Mouse (Mus musculus) kidney, postnatal 10 days (tissue): ENCODE measurements at regions not wholly inside any gene's neighbourhood (a gene's known extent, or its start where the extent isn't known, plus 50 kb on each side); places are given as distances from the start of the nearest gene placed in this dataset.
A peak's percentile ranks its signal among the peaks of the same experiment; 100 is the strongest.

Source experiments
- DNase-seq: peaks from one replicate; pipeline ENCODE4 v3.0.0; 2021; ENCODE audit warnings: mixed read lengths

DNA sequence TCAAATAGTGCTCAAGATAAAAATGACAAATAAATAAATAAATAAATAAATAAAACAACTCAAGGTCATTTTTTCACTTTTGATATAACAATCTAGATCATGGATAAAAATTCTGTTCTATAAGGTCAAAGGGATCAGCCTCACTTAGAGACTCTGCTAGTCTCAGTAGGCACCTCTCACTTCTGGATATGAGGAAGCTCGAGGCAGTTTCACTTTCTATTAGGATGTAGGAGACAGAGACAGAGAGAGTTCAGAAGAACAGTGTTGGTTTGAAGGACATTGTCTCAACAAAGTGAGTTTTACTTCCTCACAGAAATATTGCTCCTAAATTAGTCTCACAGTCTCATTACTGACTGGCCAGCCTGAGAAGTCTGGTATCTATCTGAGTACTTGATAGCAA is 458.9 kb downstream of the Trib2 start:
- no peak for DNase-seq

DNA sequence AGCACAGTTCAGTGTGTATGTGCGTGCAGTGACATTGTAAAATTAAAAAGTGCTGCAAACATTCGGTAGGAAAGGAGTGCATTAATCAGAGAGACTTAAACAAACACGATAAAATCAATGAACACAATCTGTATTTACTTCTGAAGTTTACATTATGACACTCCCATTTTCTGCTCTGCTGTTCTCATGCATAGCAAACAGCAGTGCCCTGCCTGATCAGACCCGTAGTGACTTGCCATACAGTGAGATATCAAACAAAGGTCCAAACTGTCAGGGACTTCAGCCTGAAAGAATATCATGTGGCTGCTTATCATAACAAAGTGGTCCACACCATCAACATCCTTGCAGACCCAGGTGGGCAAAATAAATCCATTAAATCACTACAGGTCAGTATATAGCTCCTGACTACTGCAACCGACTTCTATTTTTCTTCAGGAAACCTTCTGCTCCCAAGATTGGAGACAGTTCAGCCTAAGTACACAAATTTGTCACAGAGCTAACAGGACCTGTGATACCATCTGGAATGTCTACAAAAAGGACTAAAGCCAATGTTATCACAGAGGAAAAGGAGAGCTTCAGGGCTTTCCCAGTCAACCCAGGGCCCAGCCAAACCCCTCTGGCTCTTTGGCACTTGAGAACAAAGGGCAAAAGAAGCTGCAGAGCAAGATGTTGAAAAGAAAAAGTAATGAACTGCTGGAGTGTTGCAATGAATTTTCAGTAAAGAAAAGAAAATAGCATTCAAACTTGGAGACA is 495.8 kb downstream of the Trib2 start:
- DNase-seq, result no peak

DNA sequence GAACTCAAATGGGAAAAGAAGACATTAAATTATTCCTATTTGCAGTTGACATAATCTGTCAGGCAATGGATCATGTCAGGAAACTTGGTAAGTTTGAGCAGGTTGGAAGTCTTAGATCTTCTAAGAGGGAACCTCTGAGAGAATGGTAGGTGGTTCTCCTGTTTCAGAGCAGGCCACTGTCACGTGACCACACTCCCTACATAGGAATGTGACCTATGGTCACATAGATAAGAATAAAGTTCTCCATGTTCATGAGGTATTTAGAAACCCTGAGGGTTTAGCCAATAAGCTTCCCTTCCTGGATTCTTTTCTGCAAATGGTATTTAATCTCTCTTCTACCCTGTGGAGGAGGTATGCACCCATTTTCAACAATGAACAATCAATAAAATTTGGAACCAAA is 497.1 kb downstream of the Trib2 start:
- no peak for DNase-seq

DNA sequence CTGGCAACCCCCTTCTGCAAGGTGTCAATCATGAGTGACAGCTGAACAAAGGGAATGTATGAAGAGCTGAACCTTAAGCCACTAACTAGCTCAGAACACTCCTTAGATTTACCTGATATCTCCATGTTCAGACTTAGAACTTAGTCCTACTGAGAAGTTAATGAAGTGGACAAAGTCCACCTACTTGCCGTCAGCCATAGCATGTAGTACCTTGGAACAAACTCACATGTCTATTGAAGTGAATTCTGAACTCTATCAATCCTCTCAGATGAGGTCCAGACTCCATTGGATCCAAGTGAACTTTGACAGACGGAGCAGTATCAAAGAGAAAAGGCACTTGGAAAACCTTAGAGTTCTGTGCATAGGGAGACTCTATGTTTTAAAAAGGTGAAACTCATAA is 521.8 kb downstream of the Trib2 start:
- no peak for DNase-seq

DNA sequence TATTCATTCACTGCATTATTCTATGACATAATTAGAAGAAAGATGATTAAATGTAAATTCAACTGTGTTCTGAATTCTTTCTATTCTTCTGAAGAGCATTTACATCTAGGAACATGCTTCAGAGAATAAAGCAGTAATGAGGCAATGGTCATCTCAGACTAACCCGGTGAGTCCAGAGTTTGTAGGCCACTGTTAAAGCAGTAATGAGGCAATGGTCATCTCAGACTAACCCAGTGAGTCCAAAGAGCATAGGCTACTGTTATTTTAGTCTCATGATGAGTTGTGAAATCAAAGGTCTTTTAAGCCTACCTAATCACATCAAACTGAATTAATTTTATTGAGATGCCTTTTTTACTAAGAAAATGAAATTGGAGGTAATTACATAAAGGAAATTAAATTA is 554.6 kb downstream of the Trib2 start:
- DNase-seq, result no peak

DNA sequence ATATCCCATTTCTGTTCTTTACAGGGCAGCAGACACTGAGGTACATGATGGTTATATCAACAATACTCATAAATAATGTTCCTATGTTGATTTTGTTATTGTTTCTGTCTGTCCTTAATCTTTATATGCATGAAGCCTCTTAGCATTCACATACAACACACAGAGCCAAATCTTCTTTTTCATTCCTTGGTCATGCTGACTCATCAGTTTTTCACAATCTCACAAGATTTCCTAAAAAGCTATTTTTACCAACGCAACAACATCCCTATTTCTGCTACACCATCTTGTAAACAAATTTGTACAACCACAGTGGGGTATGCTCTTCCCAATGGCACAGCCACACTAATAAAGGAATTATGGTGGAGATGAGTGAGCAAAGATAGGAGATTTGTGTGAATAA is 555.1 kb downstream of the Trib2 start:
- no peak for DNase-seq

- DNase-seq, result no peak
Measured at GRCm38 (mm10) chr12:15260907-15261415, 555.8 kb downstream of the Trib2 start.

- no peak for DNase-seq
Measured at GRCm38 (mm10) chr12:15244966-15245365, 571.8 kb downstream of the Trib2 start.

DNA sequence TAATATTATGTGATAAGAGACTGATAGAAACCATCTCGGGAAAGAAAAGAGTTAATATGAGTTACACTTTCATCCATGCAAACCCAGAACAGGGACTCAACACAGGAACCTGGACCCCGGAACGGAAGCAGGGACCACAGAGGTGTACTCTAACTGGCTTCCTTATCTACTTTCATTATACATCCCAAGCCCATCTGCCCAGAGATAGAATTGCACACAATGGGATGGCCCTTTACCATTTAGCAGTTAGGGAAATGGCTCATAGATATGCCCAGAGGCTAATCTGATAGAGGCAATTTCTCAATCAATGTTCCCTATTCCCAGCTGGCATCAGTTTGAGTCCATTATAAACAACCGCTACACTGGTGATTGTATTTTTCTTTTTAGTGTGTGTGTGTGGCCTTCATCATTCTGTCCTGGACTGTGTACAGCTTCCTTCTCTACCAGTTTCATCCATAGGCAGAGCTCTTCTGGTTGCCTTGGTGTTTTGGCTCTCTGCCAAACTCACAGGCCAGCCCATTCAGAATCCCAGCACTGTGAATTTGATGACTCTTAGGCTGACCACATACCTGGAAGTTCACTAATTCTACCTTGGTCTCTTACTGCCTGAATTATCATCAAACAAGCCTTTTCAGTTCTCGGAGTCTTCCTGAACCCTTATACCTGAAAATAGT is 594.1 kb downstream of the Trib2 start:
- DNase-seq, result no peak

- no peak for DNase-seq
Measured at GRCm38 (mm10) chr12:15218504-15218903, 598.2 kb downstream of the Trib2 start.

DNA sequence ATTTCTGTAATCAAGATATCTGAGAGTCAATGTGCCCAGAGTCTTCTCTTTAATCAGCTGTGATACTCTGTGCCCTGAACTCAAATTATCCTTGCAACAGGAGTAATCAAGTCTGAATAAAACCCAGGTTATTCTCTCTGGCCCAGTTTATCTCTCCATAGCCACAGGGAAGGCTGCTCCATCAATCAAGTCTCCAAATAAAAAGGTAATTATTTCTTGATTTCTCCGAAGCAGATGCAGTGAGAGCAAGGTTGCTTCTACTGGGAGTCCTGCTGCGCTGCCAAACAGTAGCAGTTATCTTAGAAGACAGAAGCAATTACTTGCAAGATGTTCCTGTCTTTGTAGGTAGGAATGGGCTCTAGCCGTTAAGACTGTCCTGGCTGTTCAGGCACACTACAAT is 600.5 kb downstream of the Trib2 start:
- DNase-seq, result no peak

DNA sequence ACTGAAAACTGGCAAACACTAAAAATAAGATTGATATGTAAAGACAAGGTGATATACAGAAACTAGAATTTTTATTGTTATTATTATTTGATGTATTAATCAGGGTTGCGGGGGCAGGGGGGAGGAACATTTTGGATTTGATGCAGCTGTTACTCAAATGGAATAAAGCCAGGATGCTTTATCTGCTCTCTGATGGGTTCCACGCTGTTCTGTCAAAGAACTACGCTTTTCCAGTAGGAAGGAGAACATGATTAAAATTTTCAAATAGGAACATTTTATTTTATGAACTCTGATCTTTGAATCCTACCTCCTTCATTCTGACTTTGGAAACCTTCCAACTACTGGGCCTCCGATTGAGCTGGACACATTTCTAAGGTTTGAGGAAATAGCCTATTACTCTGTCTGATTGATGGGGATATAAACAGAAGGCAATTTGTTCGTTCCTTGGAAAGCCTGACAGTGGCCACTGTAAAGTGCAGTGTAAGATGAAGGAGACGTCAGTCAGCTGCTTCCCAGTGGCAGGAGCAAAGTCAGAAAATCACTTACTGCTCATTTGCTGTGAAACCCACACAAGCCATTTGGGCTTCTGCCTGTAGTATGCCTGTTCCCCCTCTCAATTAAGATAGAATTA is 642.2 kb downstream of the Trib2 start:
- DNase-seq, result peak; percentile 40

- DNase-seq, result no peak
Measured at GRCm38 (mm10) chr12:15162605-15163004, 654.1 kb downstream of the Trib2 start.

GRCm38 (mm10) chr12:15161864-15162263 is 654.9 kb downstream of the Trib2 start:
- no peak for DNase-seq

- DNase-seq, result no peak
Measured at GRCm38 (mm10) chr12:15160478-15160998, 656.2 kb downstream of the Trib2 start.

- DNase-seq, result no peak
Measured at GRCm38 (mm10) chr12:15146398-15146797, 670.3 kb downstream of the Trib2 start.

- no peak for DNase-seq
Measured at GRCm38 (mm10) chr12:15137039-15137438, 679.7 kb downstream of the Trib2 start.

DNA sequence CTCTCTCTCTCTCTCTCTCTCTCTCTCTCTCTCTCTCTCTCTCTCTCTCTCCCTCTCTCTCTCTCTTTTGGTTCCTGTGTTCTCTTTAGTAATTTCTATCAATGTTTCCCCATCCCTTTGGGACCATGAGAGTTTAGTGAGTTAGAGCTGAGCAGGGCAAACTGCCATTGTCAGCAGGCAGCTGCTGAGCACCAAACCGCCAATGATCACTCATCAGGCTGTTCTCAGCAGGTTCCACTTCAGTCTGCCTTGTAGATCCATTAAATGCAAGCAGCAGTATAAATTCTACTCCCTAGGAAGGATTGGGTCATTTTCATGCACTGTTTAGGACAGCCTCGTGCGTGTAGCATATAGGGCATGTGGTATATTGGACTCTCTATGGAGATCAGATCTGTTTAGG is 692.5 kb downstream of the Trib2 start:
- no peak for DNase-seq

DNA sequence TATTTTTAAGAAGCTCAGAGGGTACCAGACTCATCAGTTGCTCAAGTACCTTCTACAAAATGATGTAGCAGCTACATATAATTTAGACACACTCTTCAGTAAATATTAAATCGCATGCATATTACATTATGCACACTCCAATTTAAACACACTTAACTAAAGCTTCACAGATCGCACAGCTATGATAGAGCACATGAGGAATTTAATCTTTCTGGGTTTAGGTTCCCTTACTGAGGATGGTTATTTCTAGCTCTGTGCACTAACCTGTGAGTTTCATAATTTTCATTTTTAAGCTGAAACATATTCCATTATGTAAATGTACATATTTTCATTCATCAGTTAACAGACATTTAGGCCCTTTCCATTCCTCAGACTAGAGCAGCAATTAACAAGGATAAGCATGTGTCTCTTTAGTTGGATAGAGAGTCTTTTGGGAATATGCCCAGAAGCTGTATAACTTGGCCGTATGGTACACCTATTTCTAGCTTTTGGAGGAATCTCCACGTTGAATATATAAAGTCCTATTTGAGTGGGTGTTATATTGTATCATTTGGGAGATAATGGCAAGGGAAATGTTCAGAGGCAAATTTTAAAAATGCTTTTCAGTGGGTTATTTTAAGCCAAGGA is 694.0 kb downstream of the Trib2 start:
- DNase-seq, result no peak

DNA sequence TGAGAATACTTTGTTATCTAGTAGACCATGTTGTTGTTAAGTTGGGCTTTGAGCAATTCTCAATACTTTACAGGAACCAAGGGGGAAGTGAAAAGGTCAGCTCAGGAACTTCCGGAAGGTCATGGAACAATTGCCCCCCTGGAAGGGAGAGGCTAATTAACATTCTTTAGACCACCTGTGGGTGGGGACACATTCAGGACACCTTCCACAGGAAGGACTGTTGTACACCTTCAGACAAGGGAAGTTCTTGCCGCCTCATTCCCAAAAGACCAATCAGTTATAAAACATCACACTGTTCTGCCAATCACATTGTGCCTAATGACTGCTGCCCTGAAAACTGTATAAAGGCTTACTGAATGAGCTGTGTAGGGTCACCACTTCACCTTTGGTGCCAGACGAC is 701.2 kb downstream of the Trib2 start:
- no peak for DNase-seq

DNA sequence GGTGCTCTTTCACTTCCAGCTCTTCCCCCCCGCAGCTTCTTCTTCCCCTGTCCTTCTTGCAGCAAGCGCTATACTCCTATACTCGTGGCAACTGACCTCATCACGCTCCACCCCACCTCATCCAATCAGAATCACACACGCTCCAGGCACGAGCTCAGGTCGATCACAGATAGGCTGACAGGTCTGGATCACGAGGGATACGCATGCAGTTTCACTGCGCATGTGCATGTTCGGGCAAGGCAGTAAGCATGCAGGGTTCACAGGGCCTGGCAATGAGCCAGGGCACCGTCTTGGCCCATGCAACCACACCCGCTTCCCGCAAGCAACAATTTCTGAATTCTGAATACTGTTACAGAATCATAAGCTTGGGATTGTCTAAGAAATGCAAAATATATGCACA is 701.9 kb downstream of the Trib2 start:
- DNase-seq, result no peak

DNA sequence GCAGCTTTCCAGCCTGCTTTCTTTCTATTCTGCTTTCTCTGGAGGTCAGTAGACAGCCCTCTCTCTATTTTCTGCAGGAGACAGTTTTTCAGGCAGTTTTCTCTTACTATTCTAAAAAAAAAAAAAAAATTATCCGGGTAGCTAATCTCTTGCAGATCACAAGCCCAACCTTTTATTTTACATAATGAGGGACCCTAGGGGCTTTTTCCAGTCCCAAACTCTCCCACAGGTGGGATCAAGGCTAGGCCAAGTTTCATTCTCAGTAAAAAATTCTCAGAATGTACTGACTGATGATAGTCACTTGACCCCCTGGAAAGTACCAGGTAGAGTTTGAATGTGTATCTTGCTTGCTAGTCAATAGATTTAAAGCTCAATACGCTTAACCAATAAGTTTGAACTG is 705.7 kb downstream of the Trib2 start:
- DNase-seq, result no peak

DNA sequence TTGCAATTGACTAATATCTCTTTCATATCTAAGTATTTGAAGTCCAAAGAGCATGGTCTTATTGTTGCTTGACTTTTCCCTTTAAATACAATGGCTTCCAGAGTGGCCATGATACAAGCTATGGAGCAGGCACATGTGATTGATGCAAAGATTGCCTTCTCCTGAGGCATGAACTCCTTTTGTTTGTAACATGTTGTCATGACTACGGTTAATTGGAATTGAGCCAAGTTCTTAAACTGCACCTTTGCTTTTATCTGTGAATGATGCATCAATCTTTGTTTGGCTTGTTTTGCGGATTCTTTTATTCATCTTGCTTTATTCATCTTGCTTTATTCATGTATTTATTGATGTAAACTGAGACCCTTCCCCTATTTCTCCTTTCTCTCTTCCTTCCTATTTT is 711.8 kb downstream of the Trib2 start:
- no peak for DNase-seq
